Mouse (Mus musculus) CH12.LX (cell line): ENCODE measurements at regions not wholly inside any gene's neighbourhood (a gene's known extent, or its start where the extent isn't known, plus 50 kb on each side); places are given as distances from the start of the nearest gene placed in this dataset.

ENCODE experiments used
- DNase-seq: peaks from one replicate; pipeline ENCODE4 v3.0.0-alpha.2; 2013; ENCODE audit errors: extremely low read depth
- H3K27ac ChIP-seq: 2 replicates; pipeline ENCODE4 v1.5.1; 2012; ENCODE audit warnings: low read depth, mild to moderate bottlenecking, control low read depth, moderate library complexity; ENCODE audit not compliant: insufficient read depth
- H3K27me3 ChIP-seq: replicated peaks from 2 replicates; pipeline ENCODE3; 2012; ENCODE audit warnings: inconsistent platforms
- H3K36me3 ChIP-seq, 2 experiments: replicated peaks in 1 of 2; 2 replicates each; pipeline versions ENCODE3 to v1.6.1; 2012; ENCODE audit warnings: inconsistent platforms in 1 of 2, low read length in 1 of 2, mild to moderate bottlenecking in 1 of 2, mixed read lengths in 1 of 2, moderate library complexity in 1 of 2; ENCODE audit not compliant: control insufficient read depth in 1 of 2, insufficient read depth in 1 of 2
- H3K4me1 ChIP-seq, 2 experiments: 2 replicates each; pipeline ENCODE4 v1.6.1; 2012; ENCODE audit warnings: inconsistent platforms in 1 of 2, moderate library complexity in 1 of 2; ENCODE audit not compliant: insufficient read depth in 2 of 2, control insufficient read depth in 1 of 2
- H3K4me2 ChIP-seq: 2 replicates; pipeline ENCODE4 v1.6.1; 2012; ENCODE audit warnings: low read depth, mild to moderate bottlenecking, control low read depth; ENCODE audit not compliant: poor library complexity, insufficient read depth, severe bottlenecking
- H3K4me3 ChIP-seq, 3 experiments: fragments of 150-350 bp in 1 of 3; sonication (generic) in 1 of 3; replicated peaks in 1 of 3; 2 replicates each; pipeline versions ENCODE3 to v1.5.1; 2011 to 2012; ENCODE audit warnings: low read depth in 2 of 3, low read length in 2 of 3, mild to moderate bottlenecking in 2 of 3, moderate library complexity in 2 of 3, control low read depth in 1 of 3, improper control_type of control experiment in 1 of 3, inconsistent platforms in 1 of 3, mixed read lengths in 1 of 3; ENCODE audit not compliant: poor library complexity in 1 of 3
- H3K79me2 ChIP-seq: replicated peaks from 2 replicates; pipeline ENCODE4 v1.6.1; 2012; ENCODE audit warnings: mild to moderate bottlenecking, moderate library complexity; ENCODE audit not compliant: control insufficient read depth, poor library complexity, insufficient read depth, severe bottlenecking; ENCODE audit errors: extremely low read depth
- H3K9ac ChIP-seq: 2 replicates; pipeline ENCODE4 v1.6.1; 2012; ENCODE audit warnings: low read depth, mild to moderate bottlenecking, control low read depth, moderate library complexity; ENCODE audit not compliant: insufficient read depth
- H3K9me3 ChIP-seq: replicated peaks from 2 replicates; pipeline ENCODE3; 2012; ENCODE audit warnings: low read length, inconsistent platforms, mixed read lengths
- BHLHE40 ChIP-seq: IDR thresholded peaks from 2 replicates; pipeline ENCODE4 v1.6.1; 2011; ENCODE audit warnings: mild to moderate bottlenecking, low read depth, low read length, improper control_type of control experiment
- CHD1 ChIP-seq: IDR thresholded peaks from 2 replicates; pipeline ENCODE4 v1.6.1; 2012; ENCODE audit warnings: low read depth, low read length, improper control_type of control experiment, inconsistent platforms
- E2F4 ChIP-seq: IDR thresholded peaks from 2 replicates; pipeline ENCODE4 v1.6.1; 2011; ENCODE audit warnings: low read depth, low read length, improper control_type of control experiment; ENCODE audit not compliant: insufficient replicate concordance
- EP300 ChIP-seq: IDR thresholded peaks from 2 replicates; pipeline ENCODE4 v1.6.1; 2011; ENCODE audit warnings: low read length, improper control_type of control experiment
- HCFC1 ChIP-seq: IDR thresholded peaks from 2 replicates; pipeline ENCODE4 v1.6.1; 2012; ENCODE audit warnings: low read depth, mild to moderate bottlenecking, inconsistent platforms, low read length, improper control_type of control experiment
- JUN ChIP-seq: IDR thresholded peaks from 2 replicates; pipeline ENCODE4 v1.6.1; 2011; ENCODE audit warnings: low read depth, mild to moderate bottlenecking, low read length, improper control_type of control experiment, moderate library complexity; ENCODE audit not compliant: insufficient read depth
- KAT2A ChIP-seq: IDR thresholded peaks from 2 replicates; pipeline ENCODE4 v1.6.1; 2012; ENCODE audit warnings: low read length, improper control_type of control experiment, inconsistent platforms; ENCODE audit not compliant: insufficient replicate concordance
- MEF2A ChIP-seq: IDR thresholded peaks from 2 replicates; pipeline ENCODE4 v1.6.1; 2014; ENCODE audit warnings: low read depth, mild to moderate bottlenecking, inconsistent platforms, low read length, improper control_type of control experiment, borderline replicate concordance
- MXI1 ChIP-seq: IDR thresholded peaks from 2 replicates; pipeline ENCODE4 v1.6.1; 2011; ENCODE audit warnings: mild to moderate bottlenecking, low read depth, low read length, improper control_type of control experiment
- PAX5 ChIP-seq: IDR thresholded peaks from 2 replicates; pipeline ENCODE4 v1.6.1; 2012; ENCODE audit warnings: low read length, inconsistent platforms, mixed read lengths
- RAD21 ChIP-seq: IDR thresholded peaks from 2 replicates; pipeline ENCODE4 v1.6.1; 2011; ENCODE audit warnings: low read depth, mild to moderate bottlenecking, low read length, improper control_type of control experiment, moderate library complexity
- RCOR1 ChIP-seq: conservative IDR thresholded peaks from 2 replicates; pipeline ENCODE4 v1.6.1; 2012; ENCODE audit warnings: low read depth, mild to moderate bottlenecking, inconsistent platforms, low read length, improper control_type of control experiment
- SIN3A ChIP-seq: IDR thresholded peaks from 2 replicates; pipeline ENCODE4 v1.6.1; 2012; ENCODE audit warnings: low read length, improper control_type of control experiment, inconsistent platforms
- TBP ChIP-seq: conservative IDR thresholded peaks from 2 replicates; pipeline ENCODE4 v1.6.1; 2011; ENCODE audit warnings: low read depth, low read length, improper control_type of control experiment
- TCF12 ChIP-seq: IDR thresholded peaks from 2 replicates; pipeline ENCODE4 v1.6.1; 2014; ENCODE audit warnings: low read depth, mild to moderate bottlenecking, inconsistent platforms, low read length, improper control_type of control experiment
- UBTF ChIP-seq: IDR thresholded peaks from 2 replicates; pipeline ENCODE4 v1.6.1; 2012; ENCODE audit warnings: low read depth, mild to moderate bottlenecking, inconsistent platforms, low read length, improper control_type of control experiment, moderate library complexity
- USF2 ChIP-seq: conservative IDR thresholded peaks from 2 replicates; pipeline ENCODE4 v1.6.1; 2011; ENCODE audit warnings: low read depth, low read length, improper control_type of control experiment
- ZC3H11A ChIP-seq: IDR thresholded peaks from 2 replicates; pipeline ENCODE4 v1.6.1; 2012; ENCODE audit warnings: low read depth, mild to moderate bottlenecking, inconsistent platforms, low read length, improper control_type of control experiment
- ZMIZ1 ChIP-seq: IDR thresholded peaks from 2 replicates; pipeline ENCODE4 v1.6.1; 2012; ENCODE audit warnings: low read depth, mild to moderate bottlenecking, inconsistent platforms, low read length, improper control_type of control experiment
- dilution Hi-C: fragments of 300-500 bp; cut with MboI; formaldehyde crosslinking; loops from 2 replicates; pipeline ENCODE4 v1.14.3; 2020; ENCODE audit warnings: low sequenced_read_pairs; ENCODE audit not compliant: extremely low pct_unique_long_range_greater_than_20kb, extremely low pct_ligation_motif_present
- in situ Hi-C: fragments of 300-500 bp; cut with MboI; formaldehyde crosslinking; loops from 3 replicates; pipeline ENCODE4 v1.14.3; 2019; ENCODE audit warnings: low sequenced_read_pairs, low pct_ligation_motif_present, low pct_unique_long_range_greater_than_20kb, mixed read lengths

GRCm38 (mm10) chr3:137039638-137040037 is 301.2 kb upstream of the Emcn start:
- Histone ChIP-seq H3K79me2 (no peaks in the 10 kb centered on the region), H3K27ac (no peak overlapping the region), H3K4me3 (no peak overlapping the region), H3K9ac (no peak overlapping the region), H3K4me2 (no peak overlapping the region), H3K9me3 (no peaks in the 10 kb centered on the region), H3K4me1 (peaks cover 0 to 5% of the 10 kb centered on the region in 2 experiments; a peak in 1 of 4 replicates), H3K27me3 (no peaks in the 10 kb centered on the region), H3K36me3 (no peaks in the 10 kb centered on the region)
- dilution Hi-C loops = no loop called here
- no peak for DNase-seq
- TF ChIP-seq EP300 (no peak), PAX5 (no peak), CHD1 (no peak), E2F4 (no peak), RAD21 (no peak), MEF2A (no peak), KAT2A (no peak), USF2 (no peak), TCF12 (no peak), TBP (no peak), ZC3H11A (no peak), BHLHE40 (no peak), RCOR1 (no peak), MXI1 (no peak)
- in situ Hi-C loops = no loop called here

- in situ Hi-C loops (no loop called here), dilution Hi-C loops (no loop called here)
- no peak overlapping the region for H3K4me3 ChIP-seq
These were observed 284.2 kb upstream of the Emcn start for GRCm38 (mm10) chr3:137056544-137057224.

More at GRCm38 (mm10) chr3:137056544-137057224, 284.2 kb upstream of the Emcn start:
- H3K9ac ChIP-seq = no peak overlapping the region
- DNase-seq = no peak
- no peaks in the 10 kb centered on the region for H3K36me3 ChIP-seq
- H3K9me3 ChIP-seq = no peaks in the 10 kb centered on the region
- H3K27ac ChIP-seq = no peak overlapping the region
- H3K4me1 ChIP-seq = peaks cover 0 to 6% of the 10 kb centered on the region in 2 experiments; a peak in 2 of 4 replicates
- TF ChIP-seq MEF2A (no peak), UBTF (no peak), SIN3A (no peak), HCFC1 (no peak), CHD1 (no peak), USF2 (no peak), JUN (no peak), ZMIZ1 (no peak)
- TF ChIP-seq, all 38 proteins: peak for 0
- Histone ChIP-seq H3K27me3 (no peaks in the 10 kb centered on the region), H3K4me2 (no peak overlapping the region), H3K79me2 (no peaks in the 10 kb centered on the region)
